Mouse (Mus musculus): ENCODE results near the gene Greb1.

- TF ChIP-seq POLR2A (IDR thresholded peaks at IDR 0.05; ENCODE audit: borderline replicate concordance, insufficient read depth, low read length) (no peak), CTCF (IDR thresholded peaks at IDR 0.05; ENCODE audit: borderline replicate concordance, insufficient read depth, low read depth, low read length) (no peak)
Measured at GRCm38 (mm10) chr12:16763649-16764422, 36.9 kb downstream of the Greb1 start.
